Mouse (Mus musculus): Measurements from ENCODE around the gene Hgfac. TPM values are rescaled to one million over a fixed set of nuclear protein-coding genes. Genes with fewer than 3 reads are reported as not detected.

Hgfac gene
- polyA plus RNA-seq, 1 experiment = not detected

DNA sequence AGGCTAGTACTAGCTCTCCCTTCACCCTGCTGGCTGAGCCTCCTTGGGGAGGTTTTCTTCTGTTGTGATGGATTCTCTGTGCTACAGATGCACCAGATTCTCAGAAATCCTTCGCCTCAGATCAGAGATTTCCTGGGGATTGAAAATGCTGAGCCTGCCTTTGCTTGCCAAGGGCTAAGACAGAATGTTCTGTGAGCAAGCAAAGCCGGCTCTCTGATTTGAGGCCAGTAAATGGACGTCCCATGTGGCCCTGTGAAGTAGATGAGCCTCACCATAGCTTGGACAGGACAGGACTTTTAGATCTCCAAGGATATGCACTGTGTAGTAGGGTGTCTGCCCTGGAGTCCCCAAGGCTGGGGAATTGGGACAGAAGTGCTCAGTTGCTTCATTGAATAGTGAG, 43.6 kb downstream of the Hgfac start:
- Histone ChIP-seq H3K27ac (ENCODE audit: insufficient read depth, low read depth, low read length) (no peak overlapping the region), H3K4me3 (ENCODE audit: insufficient read depth, low read length) (no peak overlapping the region), H3K4me1 (ENCODE audit: control insufficient read depth, insufficient read depth, low read length) (no peaks in the 10 kb centered on the region)
- TF ChIP-seq POLR2A (IDR thresholded peaks at IDR 0.05; ENCODE audit: borderline replicate concordance, low read depth, low read length) = no peak
- no peak for TF ChIP-seq CTCF (IDR thresholded peaks at IDR 0.05; ENCODE audit: low read depth, low read length)

DNA sequence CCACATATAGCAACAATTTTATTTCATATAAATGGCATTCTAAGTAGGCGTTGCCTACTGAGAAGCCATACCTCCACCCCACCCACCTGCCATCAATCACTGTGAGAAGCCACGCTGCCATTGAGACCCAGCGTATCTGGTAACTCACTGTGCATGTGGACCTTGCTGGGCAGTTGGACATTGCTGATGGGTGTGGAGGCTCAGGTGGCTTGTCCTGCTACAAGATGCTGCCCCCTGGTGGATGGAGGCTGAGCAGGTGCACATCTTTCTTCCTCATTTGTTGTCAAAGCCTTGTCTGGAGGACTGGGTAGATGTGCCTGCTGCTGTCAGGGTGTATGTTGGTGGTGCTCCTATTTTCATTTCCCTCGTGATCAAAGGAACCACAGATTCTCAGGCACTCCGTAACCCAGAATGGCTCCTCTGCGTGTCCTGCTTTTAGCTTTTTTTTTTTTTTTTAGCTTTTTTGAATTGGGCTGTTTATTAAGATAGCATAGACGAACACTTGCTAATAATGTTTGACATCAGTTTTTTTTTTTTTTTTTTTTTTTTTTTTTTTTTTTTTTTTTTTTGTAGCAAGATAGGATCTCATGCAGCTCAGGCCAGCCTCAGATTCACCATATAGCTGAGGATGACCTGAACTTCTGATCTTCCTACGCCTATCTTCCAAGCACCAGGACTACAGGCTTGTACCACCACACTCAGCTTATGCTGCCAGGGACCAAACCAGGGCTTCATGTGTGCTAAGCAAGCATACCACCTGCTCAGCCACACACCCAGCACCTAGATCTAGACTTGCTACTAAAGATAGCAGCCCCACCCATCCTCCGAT, 47.7 kb downstream of the Hgfac start:
- Histone ChIP-seq H3K4me1 (ENCODE audit: control insufficient read depth, insufficient read depth, low read length) (no peaks in the 10 kb centered on the region), H3K27ac (ENCODE audit: insufficient read depth, low read depth, low read length) (no peak overlapping the region), H3K4me3 (ENCODE audit: insufficient read depth, low read length) (no peak overlapping the region)
- no peak for TF ChIP-seq POLR2A (IDR thresholded peaks at IDR 0.05; ENCODE audit: borderline replicate concordance, low read depth, low read length)
- TF ChIP-seq CTCF (IDR thresholded peaks at IDR 0.05; ENCODE audit: low read depth, low read length) = peak; percentile 88

DNA sequence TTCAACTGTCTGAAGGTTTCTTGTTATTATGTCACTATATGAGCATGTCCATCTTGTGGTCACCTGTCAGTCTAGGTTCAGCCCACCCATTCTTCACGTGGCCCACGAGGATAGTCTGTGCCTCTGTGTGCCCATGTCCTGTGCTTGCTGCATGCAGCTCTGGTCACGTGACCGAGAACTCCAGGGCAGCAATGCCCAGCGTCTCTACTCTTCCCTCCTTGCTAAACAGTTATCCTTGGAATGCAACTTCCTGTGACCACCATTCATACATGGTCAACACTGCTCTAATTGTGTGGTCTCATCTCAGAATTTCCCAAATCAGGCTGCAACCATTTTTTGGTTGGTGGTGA, 48.3 kb downstream of the Hgfac start:
- H3K27ac ChIP-seq (ENCODE audit: insufficient read depth, low read depth, low read length) = no peak overlapping the region
- no peak for TF ChIP-seq CTCF (IDR thresholded peaks at IDR 0.05; ENCODE audit: low read depth, low read length)
- TF ChIP-seq POLR2A (IDR thresholded peaks at IDR 0.05; ENCODE audit: borderline replicate concordance, low read depth, low read length) = no peak
- no peak overlapping the region for H3K4me3 ChIP-seq (ENCODE audit: insufficient read depth, low read length)
- no peaks in the 10 kb centered on the region for H3K4me1 ChIP-seq (ENCODE audit: control insufficient read depth, insufficient read depth, low read length)

DNA sequence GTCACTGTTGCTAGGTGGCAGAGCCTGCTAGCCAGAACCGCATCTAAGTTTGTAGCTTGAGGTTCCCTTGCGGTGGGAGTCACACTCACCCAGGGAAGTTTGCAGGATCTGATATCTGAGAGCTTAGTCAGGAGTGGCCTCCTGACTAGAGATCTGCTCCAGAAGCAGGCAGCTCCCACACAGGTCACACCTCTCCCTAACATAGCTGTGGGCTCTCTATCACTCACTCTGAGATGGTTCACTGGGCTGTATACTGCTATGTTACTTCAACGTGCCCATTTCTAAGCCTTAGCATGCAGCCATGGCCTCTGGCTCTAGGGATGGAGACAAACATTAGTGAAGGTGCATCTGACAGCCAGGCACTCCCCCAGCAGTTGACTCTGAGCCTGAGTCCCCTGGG, 50.3 kb downstream of the Hgfac start:
- no peak overlapping the region for H3K4me3 ChIP-seq (ENCODE audit: insufficient read depth, low read length)
- no peak overlapping the region for H3K27ac ChIP-seq (ENCODE audit: insufficient read depth, low read depth, low read length)
- no peak for TF ChIP-seq CTCF (IDR thresholded peaks at IDR 0.05; ENCODE audit: low read depth, low read length)
- no peak for TF ChIP-seq POLR2A (IDR thresholded peaks at IDR 0.05; ENCODE audit: borderline replicate concordance, low read depth, low read length)
- H3K4me1 ChIP-seq (ENCODE audit: control insufficient read depth, insufficient read depth, low read length) = no peaks in the 10 kb centered on the region

Other genes with a start within 250 kb of the Hgfac start
- gene Msantd1, start 133.5 kb upstream of the Hgfac start, polyA plus RNA-seq (2012; ENCODE audit: insufficient read depth, insufficient read length, missing spikeins) = 1.4 and 1.7 TPM in 2 replicates
- 4.4 and 6.4 TPM in 2 replicates for gene Rgs12, start 92.1 kb upstream of the Hgfac start, polyA plus RNA-seq (2012; ENCODE audit: insufficient read depth, insufficient read length, missing spikeins)
- gene Dok7, start 15.3 kb downstream of the Hgfac start, polyA plus RNA-seq (2012; ENCODE audit: insufficient read depth, insufficient read length, missing spikeins) = not detected in 2 replicates
- gene Lrpap1, start 64.3 kb downstream of the Hgfac start, polyA plus RNA-seq (2012; ENCODE audit: insufficient read depth, insufficient read length, missing spikeins) = 105 and 109 TPM in 2 replicates
- not detected in 2 replicates for gene Adra2c, start 236.8 kb downstream of the Hgfac start, polyA plus RNA-seq (2012; ENCODE audit: insufficient read depth, insufficient read length, missing spikeins)

All from bone marrow macrophage, adult 2 months (primary cell).